Mouse (Mus musculus) neutrophil, adult 59 days (primary cell): ENCODE measurements around the gene Hnrnpa0. TPM values are rescaled to one million over a fixed set of nuclear protein-coding genes. Genes with fewer than 3 reads are reported as not detected.

ENCODE experiments used
- total RNA-seq, 2 experiments: library from RNA; stranded (reverse); gene quantifications; 1 replicate in 1 of 2; 2 replicates in 1 of 2; pipeline ENCODE4 v1.2.4; 2023

The Hnrnpa0 gene
- total RNA-seq, result 10 to 100 TPM; 73.5 to 80.3 TPM

GRCm38 (mm10) chr13:58128396-58128767, at the start of gene Hnrnpa0:
TSS of gene Hnrnpa0 (minus strand) at chr13:58128556.

DNA sequence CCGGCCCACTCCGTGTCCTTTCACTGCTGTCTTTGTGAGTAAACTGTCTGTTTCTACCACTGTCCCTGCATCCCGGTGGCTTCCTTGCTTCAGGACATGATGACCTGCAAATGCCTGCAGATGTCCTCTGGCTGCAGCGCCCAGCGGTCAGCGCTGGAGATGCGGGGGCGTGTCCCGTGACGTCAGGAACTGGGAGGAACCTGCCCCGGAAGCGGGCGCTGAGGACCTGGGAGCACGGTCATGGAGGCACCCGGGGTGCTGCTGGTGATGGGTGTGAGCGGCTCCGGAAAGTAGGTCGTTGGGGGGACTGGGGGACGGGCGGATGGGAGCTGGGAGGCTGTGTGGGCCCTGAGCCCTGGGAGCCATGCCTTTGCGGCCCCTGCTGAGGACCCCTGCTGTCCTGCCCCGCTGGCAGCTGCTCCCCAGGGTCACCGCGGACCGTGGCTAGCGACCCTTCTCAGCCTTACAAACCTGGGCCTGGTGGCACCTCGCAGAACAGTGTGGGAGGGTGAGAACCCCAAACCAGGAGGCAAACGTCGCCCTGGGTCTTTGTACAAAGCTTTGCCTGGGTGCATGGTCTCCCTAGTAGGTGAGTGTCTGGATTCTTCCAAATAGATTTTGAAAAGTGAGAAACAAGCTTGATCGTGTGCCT, 29.2 kb upstream of the Hnrnpa0 start, which contains the start of gene Idnk:
Idnk (plus strand) TSS at position 203 of the 652 bp plus-strand sequence.

DNA sequence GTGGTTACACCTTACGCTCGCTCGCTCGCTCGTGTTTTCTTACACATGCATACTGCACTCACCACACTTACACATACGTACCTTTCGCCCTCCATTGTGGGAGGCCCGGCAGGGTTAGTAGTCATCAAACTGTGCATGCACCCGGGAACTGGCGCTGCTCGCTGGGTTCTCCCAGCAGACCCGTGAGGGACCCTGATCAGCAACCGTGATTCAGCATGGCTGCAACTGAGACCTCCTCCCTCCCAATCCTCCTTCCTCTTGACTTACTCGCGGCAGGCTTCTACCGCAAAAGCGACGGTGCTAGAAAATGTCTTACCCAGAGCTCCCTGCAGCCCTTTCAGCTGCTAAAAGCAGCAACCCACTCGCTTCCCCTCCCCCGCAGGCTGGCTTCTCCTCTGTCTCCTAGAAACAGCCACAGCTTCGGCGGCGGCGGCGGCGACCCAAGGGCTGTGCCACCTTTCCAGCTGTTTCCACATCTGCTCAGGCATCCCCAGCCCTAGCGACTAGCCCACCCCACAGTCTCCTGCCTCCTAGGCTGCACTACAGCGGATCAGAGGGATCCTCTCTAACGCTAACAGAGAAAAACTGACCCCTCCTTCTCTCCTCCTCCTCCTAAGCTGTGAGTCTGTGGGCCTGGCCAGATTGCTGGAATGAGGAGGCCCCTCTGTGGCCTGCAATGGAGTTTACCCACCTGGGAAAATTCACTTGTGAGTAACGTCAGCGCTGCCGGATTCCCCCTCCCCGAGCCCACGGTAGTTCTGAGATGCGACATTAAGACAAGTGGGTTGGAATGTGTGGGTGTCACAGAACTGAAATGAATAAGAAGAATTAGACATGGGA, 15.1 kb downstream of the Hnrnpa0 start, which contains the start of gene Klhl3:
Klhl3 (minus strand) TSS at position 532 of the 840 bp plus-strand sequence.

Other genes starting within 250 kb of the Hnrnpa0 start
- not detected for gene Spock1, start 220.2 kb downstream of the Hnrnpa0 start, total RNA-seq
- under 1 TPM; 0.22 to 0.29 TPM for gene Klhl3, start 15.0 kb downstream of the Hnrnpa0 start, total RNA-seq
- gene Idnk, start 29.1 kb upstream of the Hnrnpa0 start, total RNA-seq, result 10 to 100 TPM; 31.0 to 42.8 TPM
- 10 to 100 TPM; 41.6 to 46.5 TPM for gene Ubqln1, start 87.1 kb upstream of the Hnrnpa0 start, total RNA-seq
- gene Gkap1, start 147.1 kb upstream of the Hnrnpa0 start, total RNA-seq, result 1 to 10 TPM; 3.6 to 3.9 TPM
- gene Kif27, start 230.6 kb upstream of the Hnrnpa0 start, total RNA-seq, result under 1 TPM in 1 of 2 experiments, not detected in 1; 0.09 TPM